Mouse (Mus musculus): ENCODE results near the gene Gimap9.

GRCm38 (mm10) chr6:48650041-48650440 is 25.9 kb upstream of the Gimap9 start:
- no peak for TF ChIP-seq CTCF (IDR thresholded peaks at IDR 0.05; ENCODE audit: borderline replicate concordance, control insufficient read depth, extremely low read depth, insufficient read depth, low read length, poor library complexity)
- no peak for TF ChIP-seq POLR2A (IDR thresholded peaks at IDR 0.05; ENCODE audit: control insufficient read depth, extremely low read depth, insufficient read depth, low read length, poor library complexity)

Measured in thymus, adult 2 months (tissue).